Mouse (Mus musculus): ENCODE results near the gene Tia1.

DNA sequence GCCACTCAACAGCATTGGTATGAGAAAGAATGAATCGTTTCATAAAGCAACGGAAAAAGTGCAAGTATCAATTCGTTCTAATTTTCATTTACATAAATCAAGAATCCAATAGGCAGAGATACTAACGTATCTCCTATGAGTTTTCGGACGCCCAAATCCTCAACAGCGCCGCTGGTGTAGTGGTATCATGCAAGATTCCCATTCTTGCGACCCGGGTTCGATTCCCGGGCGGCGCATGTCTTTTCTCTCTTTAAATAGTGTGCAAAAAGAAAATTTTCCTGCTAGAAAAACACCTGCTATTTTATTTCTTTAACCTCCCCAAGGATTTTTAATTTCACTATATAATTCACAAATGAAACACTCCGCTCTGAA lies 305 bp upstream of the Tia1 start:
- no peak for TF ChIP-seq CTCF (IDR thresholded peaks at IDR 0.05; ENCODE audit: borderline replicate concordance, extremely low read depth, insufficient read depth, insufficient read length)
- no peak for TF ChIP-seq POLR2A (IDR thresholded peaks at IDR 0.05; ENCODE audit: borderline replicate concordance, extremely low read depth, insufficient read depth, insufficient read length, poor library complexity, severe bottlenecking)

All from brain, embryonic 14.5 days (tissue).